Mouse (Mus musculus): ENCODE measurements around the gene Wdr64. TPM values are rescaled to one million over a fixed set of nuclear protein-coding genes. Genes with fewer than 3 reads are reported as not detected.

Wdr64 gene
- polyA plus RNA-seq (2012), result not detected in 2 replicates

DNA sequence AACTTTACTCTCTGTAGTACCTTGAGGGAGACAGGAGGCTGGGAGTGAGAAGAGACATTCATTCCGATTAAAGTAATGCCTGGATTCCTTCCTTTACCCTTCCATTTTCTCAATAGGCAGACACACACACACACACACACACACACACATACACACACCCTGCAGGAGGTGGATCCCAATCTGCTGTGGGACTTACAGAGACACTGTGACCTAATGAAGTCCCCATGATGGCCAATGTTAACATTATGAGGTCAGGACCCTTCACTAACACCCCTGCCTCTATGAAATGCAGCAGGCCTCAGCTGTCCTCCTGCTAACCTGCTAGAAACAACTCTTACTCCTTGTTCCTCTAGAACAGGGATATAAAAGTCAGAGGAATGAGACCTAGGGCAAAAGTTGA lies at the start of gene Wdr64:
Gene Wdr64, plus strand, starts transcription at position 301 of the 400 bp plus-strand sequence.
- TF ChIP-seq TAL1 (IDR thresholded peaks at IDR 0.05; ENCODE audit: low read length) (no peak), GATA1 (IDR thresholded peaks at IDR 0.05; ENCODE audit: low read length) (no peak)
- Histone ChIP-seq H3K27me3 (ENCODE audit: control insufficient read depth) (no peaks in the 10 kb centered on the region), H3K4me3 (replicated peaks) (no peak within 1 kb of the TSS)

DNA sequence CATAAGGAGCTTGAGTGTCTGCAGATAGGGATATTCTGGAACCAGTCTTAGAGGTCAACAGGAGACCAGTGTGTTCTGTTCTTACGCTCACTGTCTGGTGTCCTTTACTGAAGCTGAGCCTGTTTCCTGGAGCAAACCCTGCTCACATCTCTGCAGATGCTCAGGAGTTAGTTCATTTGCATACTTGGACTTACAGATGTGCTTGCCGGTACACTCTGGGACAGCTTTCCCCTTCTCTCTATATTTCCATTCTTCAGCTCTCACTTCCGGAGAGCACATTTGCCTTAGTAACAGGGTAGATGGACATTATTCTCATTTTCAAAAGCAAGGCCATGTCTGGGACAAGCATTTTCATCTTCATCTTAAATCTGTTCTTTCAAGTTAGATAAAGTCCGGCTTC lies 49.8 kb upstream of the Wdr64 start:
- H3K36me3 ChIP-seq (ENCODE audit: control insufficient read depth), result no peaks in the 10 kb centered on the region; the same call in 1 of the 2 replicates
- no peaks in the 10 kb centered on the region; the same call in 1 of the 2 replicates for H3K9me3 ChIP-seq (ENCODE audit: control insufficient read depth, low read length)
- TF ChIP-seq GATA1 (IDR thresholded peaks at IDR 0.05; ENCODE audit: low read length) (no peak), TAL1 (IDR thresholded peaks at IDR 0.05; ENCODE audit: low read length) (no peak)
- H3K4me3 ChIP-seq (replicated peaks), result no peak overlapping the region
- H3K4me1 ChIP-seq (ENCODE audit: control insufficient read depth), result no peaks in the 10 kb centered on the region
- no peaks in the 10 kb centered on the region for H3K27me3 ChIP-seq (ENCODE audit: control insufficient read depth)

More for the DNA sequence above, at the start of gene Wdr64:
- H3K4me1 ChIP-seq (ENCODE audit: control insufficient read depth), result peaks cover 5% of the 10 kb centered on the region
- no peaks in the 10 kb centered on the region for H3K36me3 ChIP-seq (ENCODE audit: control insufficient read depth)
- no peaks in the 10 kb centered on the region for H3K9me3 ChIP-seq (ENCODE audit: control insufficient read depth, low read length)

DNA sequence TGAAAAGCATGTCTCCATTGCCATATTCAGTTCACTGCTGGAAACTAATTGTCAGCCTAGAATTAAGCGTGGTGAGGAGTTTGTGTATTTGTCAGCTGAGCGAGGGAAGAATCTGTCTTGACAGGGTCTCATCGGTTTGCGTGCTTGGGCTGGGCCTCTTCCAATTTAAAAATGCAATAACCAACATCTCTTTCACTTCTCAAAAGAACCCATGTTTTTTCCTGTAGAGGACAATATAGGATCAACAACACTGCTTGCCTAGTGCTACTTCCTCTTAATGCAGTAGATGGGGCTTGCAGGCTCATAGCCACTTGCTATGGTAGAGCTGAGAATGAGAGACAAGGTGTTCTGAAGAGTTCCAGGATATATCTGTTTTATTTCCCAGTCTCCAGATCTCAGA lies 38.5 kb upstream of the Wdr64 start:
- Histone ChIP-seq H3K4me1 (ENCODE audit: control insufficient read depth) (no peaks in the 10 kb centered on the region), H3K36me3 (ENCODE audit: control insufficient read depth) (no peaks in the 10 kb centered on the region)
- TF ChIP-seq GATA1 (IDR thresholded peaks at IDR 0.05; ENCODE audit: low read length) (no peak), TAL1 (IDR thresholded peaks at IDR 0.05; ENCODE audit: low read length) (no peak)

DNA sequence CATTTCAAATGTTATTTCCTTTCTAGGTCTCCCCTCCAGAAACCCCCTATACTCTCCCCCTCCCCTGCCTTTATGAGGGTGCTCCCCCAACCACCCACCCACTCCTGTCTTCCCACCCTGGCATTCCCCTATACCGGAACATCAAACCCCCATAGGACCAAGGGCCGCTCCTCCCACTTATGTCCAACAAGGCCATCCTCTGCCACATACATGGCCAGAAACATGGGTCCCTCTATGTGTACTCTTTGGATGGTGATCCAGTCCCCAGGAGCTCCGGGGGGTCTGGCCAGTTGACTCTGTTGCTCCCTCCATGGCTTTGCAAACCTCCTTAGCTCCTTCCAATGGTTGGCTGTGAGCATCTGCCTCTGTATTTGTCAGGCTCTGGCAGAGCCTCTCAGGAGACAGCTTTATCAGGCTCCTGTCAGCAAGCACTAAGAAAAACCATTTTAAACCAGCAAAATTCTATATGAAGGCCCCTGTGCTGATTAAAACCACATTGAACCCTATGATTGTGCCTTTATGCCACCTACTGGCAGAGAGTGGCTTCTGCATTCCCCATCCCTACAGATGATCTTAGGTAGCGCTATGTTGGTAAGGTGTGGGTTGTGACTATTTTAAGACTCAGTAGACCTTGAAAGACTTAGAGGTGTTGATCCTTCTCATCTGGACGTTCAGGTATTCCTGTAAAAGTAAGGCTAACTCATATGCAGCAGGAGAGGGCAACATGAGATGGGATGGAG lies 29.6 kb upstream of the Wdr64 start:
- TF ChIP-seq TAL1 (IDR thresholded peaks at IDR 0.05; ENCODE audit: low read length), result no peak
- no peak for TF ChIP-seq GATA1 (IDR thresholded peaks at IDR 0.05; ENCODE audit: low read length)
- H3K4me1 ChIP-seq (ENCODE audit: control insufficient read depth), result no peaks in the 10 kb centered on the region
- H3K9me3 ChIP-seq (ENCODE audit: control insufficient read depth, low read length), result no peaks in the 10 kb centered on the region
- H3K27me3 ChIP-seq (ENCODE audit: control insufficient read depth), result no peaks in the 10 kb centered on the region
- H3K4me3 ChIP-seq (replicated peaks), result no peak overlapping the region
- no peaks in the 10 kb centered on the region for H3K36me3 ChIP-seq (ENCODE audit: control insufficient read depth)

More for the DNA sequence above, 38.5 kb upstream of the Wdr64 start:
- H3K4me3 ChIP-seq (replicated peaks), result no peak overlapping the region
- H3K27me3 ChIP-seq (ENCODE audit: control insufficient read depth), result no peaks in the 10 kb centered on the region
- H3K9me3 ChIP-seq (ENCODE audit: control insufficient read depth, low read length), result no peaks in the 10 kb centered on the region

DNA sequence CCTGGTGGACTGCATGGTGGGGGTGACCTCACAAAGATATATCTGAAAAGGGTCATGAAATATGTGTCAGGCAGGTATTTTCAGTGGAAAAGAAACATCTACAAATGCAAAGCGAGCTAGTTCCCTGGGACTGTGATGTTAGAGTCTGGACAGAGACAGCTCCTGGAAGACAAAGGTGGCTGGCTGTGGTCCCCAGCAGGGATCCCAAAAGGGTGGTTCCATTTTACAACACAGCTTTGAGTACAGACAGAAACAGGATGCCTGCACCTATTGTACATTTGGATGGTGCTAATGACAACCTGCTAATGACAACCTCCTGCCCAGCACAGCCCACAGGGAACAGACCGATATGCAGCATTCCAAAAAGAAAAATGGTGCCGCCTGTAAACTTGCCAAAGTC lies 28.9 kb upstream of the Wdr64 start:
- no peaks in the 10 kb centered on the region for H3K36me3 ChIP-seq (ENCODE audit: control insufficient read depth)
- H3K4me1 ChIP-seq (ENCODE audit: control insufficient read depth), result no peaks in the 10 kb centered on the region
- H3K9me3 ChIP-seq (ENCODE audit: control insufficient read depth, low read length), result no peaks in the 10 kb centered on the region
- no peaks in the 10 kb centered on the region for H3K27me3 ChIP-seq (ENCODE audit: control insufficient read depth)
- TF ChIP-seq TAL1 (IDR thresholded peaks at IDR 0.05; ENCODE audit: low read length), result no peak
- no peak for TF ChIP-seq GATA1 (IDR thresholded peaks at IDR 0.05; ENCODE audit: low read length)
- no peak overlapping the region for H3K4me3 ChIP-seq (replicated peaks)

DNA sequence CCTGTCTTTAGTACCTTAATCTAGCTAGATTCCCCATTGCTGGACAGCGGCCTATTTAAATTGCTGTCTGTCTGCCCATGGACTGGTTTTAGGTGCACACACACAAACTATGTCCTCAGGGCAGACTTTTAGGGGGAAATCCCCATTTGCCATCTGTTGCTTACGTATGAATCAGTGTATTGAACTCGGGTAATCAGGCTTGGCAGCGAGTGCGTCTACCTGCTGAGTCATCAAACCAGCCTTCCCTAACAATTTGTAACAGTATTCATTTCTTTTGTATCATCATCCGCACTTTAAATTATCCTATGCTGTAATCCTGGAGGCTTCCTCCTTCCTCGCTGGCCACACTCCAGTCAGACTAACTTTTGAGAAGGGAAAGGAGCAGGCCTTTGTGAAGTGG lies 28.4 kb upstream of the Wdr64 start:
- Histone ChIP-seq H3K27me3 (ENCODE audit: control insufficient read depth) (no peaks in the 10 kb centered on the region), H3K9me3 (ENCODE audit: control insufficient read depth, low read length) (no peaks in the 10 kb centered on the region), H3K36me3 (ENCODE audit: control insufficient read depth) (no peaks in the 10 kb centered on the region), H3K4me3 (replicated peaks) (no peak overlapping the region), H3K4me1 (ENCODE audit: control insufficient read depth) (no peaks in the 10 kb centered on the region)
- no peak for TF ChIP-seq TAL1 (IDR thresholded peaks at IDR 0.05; ENCODE audit: low read length)
- TF ChIP-seq GATA1 (IDR thresholded peaks at IDR 0.05; ENCODE audit: low read length), result no peak

DNA sequence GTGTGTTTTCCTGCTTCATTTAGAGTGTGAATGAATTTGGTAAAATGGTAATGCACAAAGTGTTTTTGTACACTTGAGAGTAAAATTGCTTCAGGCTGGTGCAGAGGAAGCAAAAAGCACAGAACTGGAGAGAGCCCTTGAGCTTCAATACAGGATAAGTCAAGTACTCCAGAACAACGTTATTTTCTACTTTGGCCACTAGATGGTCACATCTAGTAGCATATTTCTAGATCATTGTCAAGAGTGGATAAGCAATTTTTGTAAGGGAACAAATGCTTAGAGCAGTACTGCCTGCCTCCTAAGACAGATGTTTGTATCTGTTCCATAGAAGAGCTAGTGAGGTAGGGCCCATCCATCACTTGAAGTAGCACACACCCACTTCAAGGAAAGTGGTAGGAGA lies 26.8 kb upstream of the Wdr64 start:
- no peak for TF ChIP-seq TAL1 (IDR thresholded peaks at IDR 0.05; ENCODE audit: low read length)
- TF ChIP-seq GATA1 (IDR thresholded peaks at IDR 0.05; ENCODE audit: low read length), result no peak
- Histone ChIP-seq H3K27me3 (ENCODE audit: control insufficient read depth) (no peaks in the 10 kb centered on the region), H3K4me3 (replicated peaks) (no peak overlapping the region), H3K9me3 (ENCODE audit: control insufficient read depth, low read length) (no peaks in the 10 kb centered on the region), H3K36me3 (ENCODE audit: control insufficient read depth) (no peaks in the 10 kb centered on the region), H3K4me1 (ENCODE audit: control insufficient read depth) (no peaks in the 10 kb centered on the region)

DNA sequence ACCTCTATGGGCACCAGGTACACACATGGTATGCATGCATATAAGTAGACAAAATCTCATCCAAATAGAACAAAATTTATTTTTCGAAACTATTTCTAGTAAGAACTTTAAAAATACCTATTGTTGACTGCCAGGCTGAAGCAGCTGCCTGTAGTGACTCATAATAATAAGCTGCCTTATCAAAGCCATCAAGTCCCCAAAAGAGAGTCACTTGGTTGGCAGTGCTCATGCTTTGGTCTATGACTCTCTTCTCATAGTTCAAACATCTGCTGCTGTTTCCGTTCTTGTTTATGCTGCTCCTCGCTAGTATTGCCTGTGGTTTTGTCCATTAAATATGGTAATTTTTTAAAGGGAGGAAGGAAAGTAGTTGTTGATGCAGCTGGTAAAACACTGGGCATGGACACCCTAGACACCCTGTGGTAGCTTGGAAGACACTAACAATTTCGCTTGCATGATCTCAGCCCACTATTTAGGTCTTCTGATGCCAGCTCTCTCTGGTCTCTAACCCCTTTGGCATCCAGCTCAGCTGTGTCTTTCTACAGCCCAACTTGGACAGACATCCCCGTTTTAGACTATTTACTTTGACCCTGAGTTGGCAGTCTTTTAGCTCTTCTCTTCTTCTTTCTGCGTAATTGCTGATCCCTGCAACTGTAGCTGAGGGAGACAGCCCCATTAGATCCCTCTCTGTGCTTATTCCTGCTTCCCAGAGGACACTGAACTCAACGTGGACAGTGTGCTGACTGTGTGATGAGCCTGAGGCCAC lies 24.6 kb upstream of the Wdr64 start:
- no peak for TF ChIP-seq GATA1 (IDR thresholded peaks at IDR 0.05; ENCODE audit: low read length)
- no peak for TF ChIP-seq TAL1 (IDR thresholded peaks at IDR 0.05; ENCODE audit: low read length)
- H3K4me1 ChIP-seq (ENCODE audit: control insufficient read depth), result no peaks in the 10 kb centered on the region

DNA sequence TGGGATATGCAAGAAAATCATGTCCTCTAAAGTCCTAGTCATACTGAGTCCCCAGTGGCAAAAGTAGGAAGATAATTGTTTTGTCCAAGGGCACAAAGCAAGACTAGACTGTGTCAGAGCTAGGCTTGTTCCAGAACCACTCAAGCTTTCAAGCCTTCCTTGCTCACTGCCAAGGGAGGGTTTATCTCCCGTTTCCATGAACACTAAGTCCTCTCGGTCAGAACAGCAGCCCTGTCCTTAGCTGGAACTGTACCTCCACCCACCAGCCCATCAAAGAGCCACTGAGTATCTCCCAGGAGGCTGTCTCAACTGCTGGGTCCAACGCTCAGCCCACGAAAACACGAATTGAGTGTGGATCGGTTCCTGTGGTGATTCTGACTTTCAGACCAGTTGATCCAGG lies 23.3 kb upstream of the Wdr64 start:
- no peaks in the 10 kb centered on the region for H3K27me3 ChIP-seq (ENCODE audit: control insufficient read depth)
- TF ChIP-seq TAL1 (IDR thresholded peaks at IDR 0.05; ENCODE audit: low read length) (no peak), GATA1 (IDR thresholded peaks at IDR 0.05; ENCODE audit: low read length) (no peak)
- H3K9me3 ChIP-seq (ENCODE audit: control insufficient read depth, low read length), result no peaks in the 10 kb centered on the region
- no peak overlapping the region for H3K4me3 ChIP-seq (replicated peaks)
- no peaks in the 10 kb centered on the region for H3K4me1 ChIP-seq (ENCODE audit: control insufficient read depth)
- H3K36me3 ChIP-seq (ENCODE audit: control insufficient read depth), result no peaks in the 10 kb centered on the region

More for the DNA sequence above, 24.6 kb upstream of the Wdr64 start:
- no peak overlapping the region for H3K4me3 ChIP-seq (replicated peaks)
- no peaks in the 10 kb centered on the region for H3K27me3 ChIP-seq (ENCODE audit: control insufficient read depth)
- no peaks in the 10 kb centered on the region for H3K36me3 ChIP-seq (ENCODE audit: control insufficient read depth)
- H3K9me3 ChIP-seq (ENCODE audit: control insufficient read depth, low read length), result no peaks in the 10 kb centered on the region
